Mouse (Mus musculus) hematopoietic stem cell, adult 5-6 weeks (primary cell): ENCODE results near the gene Stub1. TPM values are rescaled to one million over a fixed set of nuclear protein-coding genes. Genes with fewer than 3 reads are reported as not detected.

ENCODE experiments used
- ATAC-seq, 2 experiments: fragments of 125-278 bp in 1 of 2; replicated peaks in 1 of 2; 2 replicates each; pipeline ENCODE4 v1.8.0; 2016 to 2017; ENCODE audit warnings: inconsistent platforms in 2 of 2, mild to moderate bottlenecking in 2 of 2, moderate number of reproducible peaks in 2 of 2, low read depth in 1 of 2, moderate TSS enrichment in 1 of 2; ENCODE audit not compliant: low FRiP score in 2 of 2, poor library complexity in 2 of 2, severe bottlenecking in 2 of 2, insufficient read depth in 1 of 2, low TSS enrichment in 1 of 2
- total RNA-seq: library from RNA; stranded (forward); fragments of 172-1452, 232-1000 nt; gene quantifications from 2 replicates; pipeline ENCODE4 v1.2.3, GENCODE M21; 2017

Stub1 gene
- total RNA-seq, 1 experiment from 2014 or later, result 84.8 TPM

GRCm38 (mm10) chr17:25830806-25831431 lies 2.3 kb downstream of the Stub1 start:
- no peak for ATAC-seq

- no peak for ATAC-seq
Measured at GRCm38 (mm10) chr17:25830200-25830753, 2.9 kb downstream of the Stub1 start.

- no peak for ATAC-seq
Measured at GRCm38 (mm10) chr17:25829558-25830017, 3.6 kb downstream of the Stub1 start.

GRCm38 (mm10) chr17:25828712-25829557 lies 4.3 kb downstream of the Stub1 start, which contains the start of gene Jmjd8:
TSS of gene Jmjd8 (plus strand) at chr17:25828867.
- ATAC-seq, result peak in 1 of 2 experiments; percentile 37; a peak in 3 of 4 replicates

- no peak for ATAC-seq
Measured at GRCm38 (mm10) chr17:25828223-25828594, 5.0 kb downstream of the Stub1 start.

- no peak for ATAC-seq
Measured at GRCm38 (mm10) chr17:25827546-25828222, 5.5 kb downstream of the Stub1 start.

GRCm38 (mm10) chr17:25827011-25827410 lies 6.2 kb downstream of the Stub1 start:
- no peak for ATAC-seq

GRCm38 (mm10) chr17:25825984-25826570 lies 7.1 kb downstream of the Stub1 start:
- no peak for ATAC-seq

- no peak for ATAC-seq
Measured at GRCm38 (mm10) chr17:25825311-25825710, 7.9 kb downstream of the Stub1 start.

GRCm38 (mm10) chr17:25824362-25825142 lies 8.7 kb downstream of the Stub1 start:
- ATAC-seq, result no peak

GRCm38 (mm10) chr17:25823452-25823851 lies 9.8 kb downstream of the Stub1 start, which contains the start of gene Wdr24:
TSS of gene Wdr24 (plus strand) at chr17:25823627.
- ATAC-seq, result peak; percentile 68 to 78; a peak in 3 of 4 replicates

- ATAC-seq, result 0 out of 4 replicates have a peak, but pooled peaks of 1 of the 2 experiments have one; percentile 22
Measured at GRCm38 (mm10) chr17:25818851-25819780, 14.1 kb downstream of the Stub1 start.

- ATAC-seq, result no peak
Measured at GRCm38 (mm10) chr17:25817662-25818061, 15.5 kb downstream of the Stub1 start.

GRCm38 (mm10) chr17:25813471-25813870 lies 19.7 kb downstream of the Stub1 start:
- peak; percentile 75 to 88 for ATAC-seq

GRCm38 (mm10) chr17:25810890-25811289 lies 22.3 kb downstream of the Stub1 start:
- ATAC-seq, result no peak
